Mouse (Mus musculus) bone marrow, adult 2 months (tissue): ENCODE data around the gene Sema6b. TPM values are rescaled to one million over a fixed set of nuclear protein-coding genes. Genes with fewer than 3 reads are reported as not detected.

Experiments used
- H3K27ac ChIP-seq: fragments of 200-500 bp; 2 replicates; pipeline ENCODE4 v1.5.1; 2012; ENCODE audit warnings: low read depth, mild to moderate bottlenecking, control low read depth, inconsistent platforms, low read length; ENCODE audit not compliant: control insufficient read depth, poor library complexity, insufficient read depth
- H3K4me1 ChIP-seq: fragments of 200-500 bp; 2 replicates; pipeline ENCODE4 v1.6.1; 2011; ENCODE audit warnings: low read length; ENCODE audit not compliant: control insufficient read depth, insufficient read depth
- H3K4me3 ChIP-seq: fragments of 200-500 bp; replicated peaks from 2 replicates; pipeline ENCODE3; 2011; ENCODE audit warnings: mild to moderate bottlenecking, low read depth, low read length, control low read depth; ENCODE audit not compliant: control insufficient read depth
- CTCF ChIP-seq: fragments of 200-500 bp; IDR thresholded peaks from 2 replicates; pipeline ENCODE4 v1.5.1; 2011; ENCODE audit warnings: low read length, control low read depth; ENCODE audit not compliant: control insufficient read depth, insufficient read depth
- POLR2A ChIP-seq: fragments of 200-500 bp; IDR thresholded peaks from 2 replicates; pipeline ENCODE4 v1.6.1; 2011; ENCODE audit warnings: low read depth, mild to moderate bottlenecking, control low read depth, low read length, borderline replicate concordance; ENCODE audit not compliant: control insufficient read depth
- WGBS: fragments of 180-500 bp; shearing (Covaris S2); methylation state at CpG from one replicate; pipeline ENCODE4 v1.1.7; 2018; 5-methylcytosine and 5-hydroxymethylcytosine counted together
- polyA plus RNA-seq: library from polyadenylated mRNA; stranded (reverse); fragments of >200 nt; gene quantifications from 2 replicates; pipeline ENCODE4 v1.2.4, GENCODE M21; 2011; ENCODE audit warnings: low replicate concordance; ENCODE audit not compliant: missing spikeins, insufficient read depth, insufficient read length

Gene Sema6b
- polyA plus RNA-seq, 1 experiment = 3.2 TPM

- 30% methylated on average over 9 of the region's 9 CpGs for WGBS
- no peak overlapping the region for H3K27ac ChIP-seq
- no peak overlapping the region for H3K4me3 ChIP-seq
- peaks cover 2% of the 10 kb centered on the region for H3K4me1 ChIP-seq
- TF ChIP-seq CTCF = no peak
- TF ChIP-seq POLR2A = no peak
These were observed 13.5 kb upstream of the Sema6b start for GRCm38 (mm10) chr17:56153643-56154042.

DNA sequence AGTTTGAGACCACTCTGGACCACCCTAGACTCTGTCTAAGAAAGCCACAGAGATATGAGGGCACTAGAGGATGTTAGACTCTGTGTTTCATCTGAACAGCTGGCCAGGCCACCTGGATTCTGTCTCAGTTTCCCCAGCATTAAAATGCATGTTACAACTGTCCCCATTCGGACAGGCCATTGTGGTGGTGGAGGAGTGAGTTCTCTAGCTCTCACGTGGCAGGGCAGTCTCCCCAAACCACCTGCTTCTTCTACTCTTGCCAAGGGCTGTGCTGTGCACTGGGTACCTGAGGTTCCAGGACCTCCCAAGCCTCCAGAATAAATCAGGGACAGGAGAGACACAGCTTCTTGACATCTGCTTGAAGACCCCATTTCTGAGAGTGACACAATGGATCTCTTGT lies 9.8 kb upstream of the Sema6b start:
- Histone ChIP-seq H3K4me1 (peaks cover 2% of the 10 kb centered on the region), H3K27ac (no peak overlapping the region), H3K4me3 (no peak overlapping the region)
- TF ChIP-seq CTCF (no peak), POLR2A (no peak)
- 49% methylated on average over 2 of the region's 2 CpGs for WGBS

- TF ChIP-seq POLR2A (no peak), CTCF (no peak)
- H3K27ac ChIP-seq = no peak overlapping the region
- H3K4me3 ChIP-seq = no peak overlapping the region
- H3K4me1 ChIP-seq = peaks cover 2% of the 10 kb centered on the region
- WGBS = 6% methylated on average over 30 of the region's 30 CpGs
These were observed 8.9 kb upstream of the Sema6b start for GRCm38 (mm10) chr17:56148790-56149618.

GRCm38 (mm10) chr17:56148280-56148679 lies 8.1 kb upstream of the Sema6b start:
- WGBS = 27% methylated on average over 9 of the region's 9 CpGs
- H3K27ac ChIP-seq = no peak overlapping the region
- no peak for TF ChIP-seq POLR2A
- TF ChIP-seq CTCF = no peak
- H3K4me3 ChIP-seq = no peak overlapping the region
- H3K4me1 ChIP-seq = no peaks in the 10 kb centered on the region; the same call in 1 of the 2 replicates

- Histone ChIP-seq H3K27ac (no peak overlapping the region), H3K4me1 (no peaks in the 10 kb centered on the region; the same call in 1 of the 2 replicates), H3K4me3 (no peak overlapping the region)
- TF ChIP-seq CTCF (no peak), POLR2A (no peak)
- 64% methylated on average over 12 of the region's 12 CpGs for WGBS
These were observed 7.3 kb upstream of the Sema6b start for GRCm38 (mm10) chr17:56147420-56147819.

GRCm38 (mm10) chr17:56146131-56146530 lies 6.0 kb upstream of the Sema6b start:
- no peaks in the 10 kb centered on the region; the same call in 1 of the 2 replicates for H3K4me1 ChIP-seq
- TF ChIP-seq POLR2A (no peak), CTCF (no peak)
- no peak overlapping the region for H3K4me3 ChIP-seq
- WGBS = 56% methylated on average over 9 of the region's 9 CpGs
- no peak overlapping the region for H3K27ac ChIP-seq

DNA sequence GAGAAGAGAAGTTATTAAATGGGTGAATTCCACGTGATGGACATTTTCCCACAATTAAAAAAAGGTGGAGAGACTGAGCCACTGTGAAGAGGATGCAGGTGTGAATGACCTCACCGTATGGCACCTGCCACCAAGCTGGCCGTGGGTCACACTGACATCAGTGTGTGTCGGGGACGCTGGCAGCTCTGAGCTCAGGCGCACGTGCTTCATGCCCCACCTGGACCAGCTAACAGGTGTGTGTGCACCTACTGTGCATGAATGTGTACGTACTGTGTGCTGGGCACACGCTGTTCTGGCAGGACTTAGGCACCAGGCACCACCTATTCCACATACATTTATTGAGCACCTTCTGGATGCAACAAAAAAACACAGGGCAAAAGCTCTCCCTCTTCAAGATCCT lies 4.4 kb upstream of the Sema6b start:
- no peak overlapping the region for H3K4me3 ChIP-seq
- no peak for TF ChIP-seq POLR2A
- TF ChIP-seq CTCF = no peak
- no peak overlapping the region for H3K27ac ChIP-seq
- H3K4me1 ChIP-seq = no peaks in the 10 kb centered on the region; the same call in 1 of the 2 replicates
- 74% methylated on average over 9 of the region's 9 CpGs for WGBS

DNA sequence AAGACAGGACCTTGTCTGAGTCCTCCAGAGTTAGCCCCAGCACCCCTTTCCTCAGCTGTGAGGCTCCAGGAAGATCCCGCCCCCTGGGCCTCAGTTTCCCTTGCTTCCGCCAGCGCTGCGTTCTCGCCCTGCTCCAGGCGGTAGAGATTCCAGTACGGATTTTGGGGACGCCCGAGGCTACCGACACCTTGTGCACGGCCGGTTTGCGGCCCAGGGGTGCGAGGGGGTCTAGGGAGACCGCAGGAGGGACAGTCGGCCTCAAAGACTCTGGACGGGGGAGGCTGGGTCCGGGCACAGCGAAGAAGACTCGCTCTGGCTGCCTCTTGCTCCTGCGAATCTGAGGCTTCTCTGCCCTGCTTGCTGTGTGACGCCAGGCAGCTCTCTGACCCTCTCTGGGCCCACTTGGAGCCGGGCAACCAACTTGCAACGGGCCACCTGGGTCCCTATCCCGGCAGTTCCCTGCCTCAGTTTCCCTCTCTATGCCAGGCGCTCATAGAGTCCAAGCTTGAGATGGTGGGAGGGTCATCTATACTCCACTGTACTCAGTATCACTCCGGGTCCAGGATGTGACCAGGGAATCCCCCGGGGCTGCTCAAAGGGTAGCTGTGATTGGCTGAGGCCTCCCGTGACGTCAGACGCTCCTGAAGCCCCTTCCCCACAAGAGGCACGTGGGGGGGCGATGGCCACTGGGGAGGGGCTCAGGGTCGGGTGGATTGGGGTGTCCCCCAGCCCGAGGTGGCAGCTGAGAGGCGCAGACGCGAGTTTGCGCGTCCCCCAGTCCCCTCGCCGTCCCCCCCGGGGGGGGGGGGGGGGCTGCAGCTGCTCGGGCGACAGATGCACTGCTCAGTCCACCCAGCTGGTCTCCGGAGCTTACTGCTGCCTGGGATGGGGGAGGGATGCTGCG lies 1.8 kb upstream of the Sema6b start:
- no peak overlapping the region for H3K4me3 ChIP-seq
- 6% methylated on average over 47 of the region's 47 CpGs for WGBS
- H3K27ac ChIP-seq = no peak overlapping the region
- H3K4me1 ChIP-seq = no peaks in the 10 kb centered on the region
- no peak for TF ChIP-seq CTCF
- no peak for TF ChIP-seq POLR2A
